Mouse (Mus musculus): Measurements from ENCODE around the gene Mturn. TPM values are rescaled to one million over a fixed set of nuclear protein-coding genes. Genes with fewer than 3 reads are reported as not detected.

Mturn gene
- polyA plus RNA-seq, 2 experiments = 0.47 to 0.75 TPM

GRCm38 (mm10) chr6:54657861-54658260 lies 23.6 kb upstream of the Mturn start:
- WGBS (ENCODE audit: insufficient replicate concordance) = 80% methylated on average over 6 of the region's 6 CpGs
- H3K4me1 ChIP-seq (replicated peaks; ENCODE audit: control insufficient read depth in 2 of 2, insufficient read depth in 2 of 2, low read length in 1 of 2) = no peaks in the 10 kb centered on the region
- no peak for DNase-seq (ENCODE audit: low read depth in 3 of 3, low spot score in 3 of 3)
- TF ChIP-seq CTCF (IDR thresholded peaks at IDR 0.05; ENCODE audit: low read depth) (no peak), EP300 (IDR thresholded peaks at IDR 0.05; ENCODE audit: low read depth) (no peak)
- H3K36me3 ChIP-seq (replicated peaks; ENCODE audit: control insufficient read depth, insufficient read depth, low read depth) = no peaks in the 10 kb centered on the region
- no peak overlapping the region for H3K4me3 ChIP-seq (ENCODE audit: insufficient read depth in 1 of 2, low read depth in 2 of 2, low read length in 2 of 2)
- H3K27me3 ChIP-seq (ENCODE audit: control insufficient read depth, insufficient read depth, low read length) = no peaks in the 10 kb centered on the region
- no peak overlapping the region for H3K27ac ChIP-seq
- no peak overlapping the region for H3K9ac ChIP-seq (replicated peaks)
- H3K4me2 ChIP-seq (ENCODE audit: low read depth) = no peak overlapping the region
- ATAC-seq (ENCODE audit: insufficient read depth) = no peak
- H3K9me3 ChIP-seq (ENCODE audit: control insufficient read depth, low read length) = no peaks in the 10 kb centered on the region

- Histone ChIP-seq H3K36me3 (replicated peaks; ENCODE audit: control insufficient read depth, insufficient read depth, low read depth) (no peaks in the 10 kb centered on the region), H3K27me3 (ENCODE audit: control insufficient read depth, insufficient read depth, low read length) (no peaks in the 10 kb centered on the region), H3K27ac (no peak overlapping the region), H3K4me1 (replicated peaks; ENCODE audit: control insufficient read depth in 2 of 2, insufficient read depth in 2 of 2, low read length in 1 of 2) (no peaks in the 10 kb centered on the region), H3K9ac (replicated peaks) (no peak overlapping the region), H3K9me3 (ENCODE audit: control insufficient read depth, low read length) (no peaks in the 10 kb centered on the region), H3K4me2 (ENCODE audit: low read depth) (no peak overlapping the region), H3K4me3 (ENCODE audit: insufficient read depth in 1 of 2, low read depth in 2 of 2, low read length in 2 of 2) (no peak overlapping the region)
- TF ChIP-seq CTCF (IDR thresholded peaks at IDR 0.05; ENCODE audit: low read depth) = no peak
- TF ChIP-seq EP300 (IDR thresholded peaks at IDR 0.05; ENCODE audit: low read depth) = no peak
- 67% methylated on average over 6 of the region's 6 CpGs for WGBS (ENCODE audit: insufficient replicate concordance)
- DNase-seq (ENCODE audit: low read depth in 3 of 3, low spot score in 3 of 3) (no peak), ATAC-seq (ENCODE audit: insufficient read depth) (no peak)
Measured at GRCm38 (mm10) chr6:54669868-54670267, 11.6 kb upstream of the Mturn start.

GRCm38 (mm10) chr6:54672901-54673300 lies 8.5 kb upstream of the Mturn start:
- no peaks in the 10 kb centered on the region for H3K4me1 ChIP-seq (replicated peaks; ENCODE audit: control insufficient read depth in 2 of 2, insufficient read depth in 2 of 2, low read length in 1 of 2)
- WGBS (ENCODE audit: insufficient replicate concordance) = 42% methylated on average over 5 of the region's 5 CpGs
- no peak overlapping the region for H3K4me3 ChIP-seq (ENCODE audit: insufficient read depth in 1 of 2, low read depth in 2 of 2, low read length in 2 of 2)
- no peaks in the 10 kb centered on the region for H3K27me3 ChIP-seq (ENCODE audit: control insufficient read depth, insufficient read depth, low read length)
- H3K36me3 ChIP-seq (replicated peaks; ENCODE audit: control insufficient read depth, insufficient read depth, low read depth) = no peaks in the 10 kb centered on the region
- DNase-seq (ENCODE audit: low read depth in 3 of 3, low spot score in 3 of 3) (no peak), ATAC-seq (ENCODE audit: insufficient read depth) (no peak)
- H3K4me2 ChIP-seq (ENCODE audit: low read depth) = no peak overlapping the region
- H3K9ac ChIP-seq (replicated peaks) = no peak overlapping the region
- TF ChIP-seq CTCF (IDR thresholded peaks at IDR 0.05; ENCODE audit: low read depth) (no peak), EP300 (IDR thresholded peaks at IDR 0.05; ENCODE audit: low read depth) (no peak)
- no peaks in the 10 kb centered on the region for H3K9me3 ChIP-seq (ENCODE audit: control insufficient read depth, low read length)
- H3K27ac ChIP-seq = no peak overlapping the region

DNA sequence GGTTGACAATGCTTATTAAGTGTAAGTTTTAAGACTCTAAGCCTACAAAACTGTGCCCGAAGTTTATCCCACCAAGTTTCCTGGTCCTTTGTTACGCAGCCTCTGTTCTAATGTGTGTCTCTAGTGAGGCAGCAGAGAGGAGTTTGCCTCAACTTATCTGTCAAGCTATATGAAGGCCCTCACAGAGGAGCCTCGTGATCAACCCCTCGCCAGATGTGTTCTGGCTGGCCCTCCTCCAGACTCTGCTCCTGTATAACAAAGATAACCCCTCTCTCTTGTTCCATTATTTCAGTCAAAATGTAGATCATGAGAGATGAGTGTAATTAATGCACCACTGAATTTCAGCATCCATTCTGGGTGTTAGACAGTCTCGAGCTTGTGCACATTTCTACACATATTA lies 1.7 kb upstream of the Mturn start:
- Histone ChIP-seq H3K4me1 (replicated peaks; ENCODE audit: control insufficient read depth in 2 of 2, insufficient read depth in 2 of 2, low read length in 1 of 2) (peaks cover 4 to 12% of the 10 kb centered on the region in 2 experiments; a peak in 3 of 4 replicates), H3K27ac (no peak overlapping the region), H3K4me2 (ENCODE audit: low read depth) (no peak overlapping the region; the same call in 1 of the 2 replicates), H3K4me3 (ENCODE audit: insufficient read depth in 1 of 2, low read depth in 2 of 2, low read length in 2 of 2) (no peak overlapping the region), H3K27me3 (ENCODE audit: control insufficient read depth, insufficient read depth, low read length) (peaks cover 12% of the 10 kb centered on the region), H3K9me3 (ENCODE audit: control insufficient read depth, low read length) (no peaks in the 10 kb centered on the region), H3K9ac (replicated peaks) (no peak overlapping the region), H3K36me3 (replicated peaks; ENCODE audit: control insufficient read depth, insufficient read depth, low read depth) (no peaks in the 10 kb centered on the region)
- no peak for ATAC-seq (ENCODE audit: insufficient read depth)
- WGBS (ENCODE audit: insufficient replicate concordance) = 34% methylated on average over 5 of the region's 5 CpGs
- TF ChIP-seq EP300 (IDR thresholded peaks at IDR 0.05; ENCODE audit: low read depth) (peak; percentile 44; the same call in 1 of the 2 replicates), CTCF (IDR thresholded peaks at IDR 0.05; ENCODE audit: low read depth) (no peak)
- DNase-seq (ENCODE audit: low read depth in 3 of 3, low spot score in 3 of 3) = peak in 1 of 3 experiments; percentile 37

- Histone ChIP-seq H3K27me3 (ENCODE audit: control insufficient read depth, insufficient read depth, low read length) (peaks cover 12% of the 10 kb centered on the region), H3K4me3 (ENCODE audit: insufficient read depth in 1 of 2, low read depth in 2 of 2, low read length in 2 of 2) (peak overlapping the region; percentile 73 to 79), H3K4me2 (ENCODE audit: low read depth) (peak overlapping the region; percentile 99), H3K27ac (no peak overlapping the region), H3K9ac (replicated peaks) (peak overlapping the region; percentile 63), H3K4me1 (replicated peaks; ENCODE audit: control insufficient read depth in 2 of 2, insufficient read depth in 2 of 2, low read length in 1 of 2) (peaks cover 4 to 12% of the 10 kb centered on the region in 2 experiments; a peak in 3 of 4 replicates), H3K9me3 (ENCODE audit: control insufficient read depth, low read length) (no peaks in the 10 kb centered on the region), H3K36me3 (replicated peaks; ENCODE audit: control insufficient read depth, insufficient read depth, low read depth) (no peaks in the 10 kb centered on the region)
- ATAC-seq (ENCODE audit: insufficient read depth) (peak; percentile 56), DNase-seq (ENCODE audit: low read depth in 3 of 3, low spot score in 3 of 3) (no peak)
- TF ChIP-seq EP300 (IDR thresholded peaks at IDR 0.05; ENCODE audit: low read depth) (no peak), CTCF (IDR thresholded peaks at IDR 0.05; ENCODE audit: low read depth) (no peak)
- under 1% methylated on average over 61 of the region's 61 CpGs for WGBS (ENCODE audit: insufficient replicate concordance)
Measured at GRCm38 (mm10) chr6:54681746-54682428, 463 bp downstream of the Mturn start.
